Mouse (Mus musculus) E14TG2a.4 (cell line): ENCODE measurements at regions not wholly inside any gene's neighbourhood (a gene's known extent, or its start where the extent isn't known, plus 50 kb on each side); places are given as distances from the start of the nearest gene placed in this dataset.

Source experiments
- CTCF ChIP-seq: conservative IDR thresholded peaks from 2 replicates; pipeline ENCODE4 v1.5.1; 2014; ENCODE audit warnings: low read length
- NANOG ChIP-seq: IDR thresholded peaks from 2 replicates; pipeline ENCODE4 v1.6.1; 2014; ENCODE audit warnings: borderline replicate concordance, low read length, mixed read lengths
- POU5F1 ChIP-seq: IDR thresholded peaks from 2 replicates; pipeline ENCODE4 v1.6.1; 2014; ENCODE audit warnings: low read length, borderline replicate concordance

DNA sequence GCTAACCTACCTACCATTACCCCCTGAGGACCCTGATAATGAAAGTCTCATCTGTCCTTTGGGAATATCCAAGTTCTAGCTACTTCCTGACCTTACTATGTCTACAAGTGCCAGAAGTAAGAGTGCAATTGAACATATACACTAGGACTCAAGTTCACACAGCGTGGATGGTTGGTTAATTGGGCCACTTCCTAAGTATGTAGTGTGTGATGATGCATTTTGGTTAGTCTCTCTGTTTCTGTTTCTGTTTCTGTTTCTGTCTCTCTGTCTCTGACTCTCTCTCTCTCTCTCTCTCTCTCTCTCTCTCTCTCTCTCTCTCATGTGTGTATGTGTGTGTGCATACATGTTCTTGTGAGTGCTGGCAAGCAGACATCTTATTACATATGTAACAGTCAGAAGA is 77.6 kb upstream of the Bace2 start:
- no peak for TF ChIP-seq CTCF
- no peak for TF ChIP-seq POU5F1
- TF ChIP-seq NANOG = no peak
